Mouse (Mus musculus) stomach, embryonic 16.5 days (tissue): Measurements from ENCODE around the gene Gm4302. TPM values are rescaled to one million over a fixed set of nuclear protein-coding genes. Genes with fewer than 3 reads are reported as not detected.

Experiments used
- polyA plus RNA-seq: library from polyadenylated mRNA; unstranded; fragments of >200 nt; fragmentation: Nextera tagmentation; extraction: Ambion mirVana; gene quantifications from 2 replicates; pipeline ENCODE4 v1.2.1, GENCODE M21; 2015

Gm4302 gene
- polyA plus RNA-seq, 1 experiment from 2014 or later, result not detected

Other genes with a start within 250 kb of the Gm4302 start
- gene Gm4301, start 5.2 kb upstream of the Gm4302 start, polyA plus RNA-seq, result not detected in 2 replicates
- gene Gm4303, start 5.1 kb downstream of the Gm4302 start, polyA plus RNA-seq, result not detected in 2 replicates
- not detected in 2 replicates for gene Gm4305, start 10.3 kb downstream of the Gm4302 start, polyA plus RNA-seq
- not detected in 2 replicates for gene Gm4307, start 20.5 kb downstream of the Gm4302 start, polyA plus RNA-seq
- gene Gm4312, start 41.7 kb downstream of the Gm4302 start, polyA plus RNA-seq, result not detected in 2 replicates
- 22.2 and 23.5 TPM in 2 replicates for gene Tmtc3, start 146.5 kb downstream of the Gm4302 start, polyA plus RNA-seq
- gene Cep290, start 146.7 kb downstream of the Gm4302 start, polyA plus RNA-seq, result 4.0 and 4.8 TPM in 2 replicates
- 7.2 and 7.9 TPM in 2 replicates for gene 4930430F08Rik, start 249.6 kb downstream of the Gm4302 start, polyA plus RNA-seq
- gene 1700017N19Rik, start 249.6 kb downstream of the Gm4302 start, polyA plus RNA-seq, result not detected in 2 replicates